Mouse (Mus musculus) kidney, postnatal 10 days (tissue): ENCODE results near the gene Abca12.

Experiments used
- DNase-seq: peaks from one replicate; pipeline ENCODE4 v3.0.0; 2021; ENCODE audit warnings: mixed read lengths

Gene Abca12

DNA sequence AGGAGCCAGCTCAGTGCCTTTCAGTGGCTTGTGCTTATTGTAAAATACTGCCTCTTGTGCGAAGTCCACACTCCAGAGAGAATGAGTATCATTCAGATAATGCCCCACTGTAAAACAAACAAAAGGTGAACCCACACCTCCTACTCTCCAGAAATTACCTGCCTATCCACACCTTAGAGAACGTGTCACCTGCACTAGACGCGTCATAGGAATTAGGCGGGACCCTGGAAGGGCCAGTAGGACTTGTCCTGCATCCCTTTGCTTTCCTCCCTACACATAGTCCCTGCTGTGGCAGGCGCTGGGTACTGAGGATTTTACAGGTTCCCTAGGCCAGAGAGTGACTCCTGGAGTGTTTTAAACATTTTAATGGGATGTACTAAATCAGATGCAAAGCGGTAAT lies at the start of gene Abca12:
Gene Abca12, minus strand, starts transcription at position 101 of the 400 bp plus-strand sequence.
- no peak for DNase-seq

DNA sequence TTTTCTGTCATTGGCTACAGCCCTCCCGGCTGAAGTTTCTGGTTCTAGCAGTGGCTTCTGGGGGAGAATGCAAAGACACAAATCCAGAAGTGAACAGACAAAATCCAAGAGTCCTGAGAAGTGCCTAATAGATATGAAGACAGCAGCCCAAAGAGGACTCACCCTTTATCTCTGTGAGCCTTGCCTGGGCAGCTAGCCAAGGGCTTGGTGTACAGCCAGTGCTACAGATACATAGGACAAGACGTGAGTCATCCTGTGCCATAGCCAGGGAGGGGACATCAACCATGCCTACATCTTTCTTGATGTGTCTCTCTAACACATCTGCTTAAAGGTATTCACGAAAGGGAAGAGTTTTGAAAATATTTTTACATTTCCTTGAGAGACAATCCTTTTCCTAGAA lies 43.3 kb upstream of the Abca12 start:
- DNase-seq: no peak

DNA sequence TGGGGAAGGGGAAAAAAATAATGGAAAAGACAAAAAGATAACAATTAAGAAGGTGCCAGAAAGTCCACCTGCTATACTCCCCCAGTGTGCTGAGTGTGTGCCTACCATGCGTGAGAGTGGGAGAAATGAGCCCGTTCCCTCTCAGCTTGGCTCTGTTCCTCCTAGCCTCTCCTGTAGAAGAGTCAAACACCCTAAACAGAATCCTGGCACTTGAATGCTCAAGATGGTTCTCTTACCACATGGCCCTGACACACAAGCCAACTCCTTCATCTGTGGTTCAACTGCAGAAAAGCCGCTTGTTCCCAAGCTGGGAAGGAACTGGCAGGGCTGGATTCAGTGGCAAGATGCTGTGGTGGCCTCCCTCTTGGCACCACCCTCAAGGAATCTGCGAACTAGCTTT lies 32.7 kb upstream of the Abca12 start:
- DNase-seq: no peak

- no peak for DNase-seq
Observed at GRCm38 (mm10) chr1:71421741-71422333, 7.1 kb upstream of the Abca12 start.

DNA sequence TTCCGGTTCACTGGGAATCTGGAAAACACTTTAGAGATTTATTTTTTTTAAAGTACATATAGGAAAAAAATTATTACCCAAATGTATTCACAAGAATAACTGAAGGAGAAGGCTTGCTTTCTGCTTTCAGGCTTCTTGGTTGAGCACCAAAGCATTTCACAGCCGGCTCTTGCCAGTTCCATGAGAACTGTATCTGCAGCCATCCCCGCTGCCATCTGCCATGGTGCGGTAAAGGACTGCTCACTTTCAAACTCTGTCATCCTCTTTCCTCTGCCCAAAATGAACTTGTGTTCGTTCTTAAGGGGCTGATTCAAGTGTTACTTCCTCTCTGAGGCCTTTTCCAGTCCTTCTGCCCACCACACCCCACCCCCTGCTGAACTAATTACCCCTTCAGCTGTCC lies 3.8 kb upstream of the Abca12 start:
- DNase-seq: no peak

DNA sequence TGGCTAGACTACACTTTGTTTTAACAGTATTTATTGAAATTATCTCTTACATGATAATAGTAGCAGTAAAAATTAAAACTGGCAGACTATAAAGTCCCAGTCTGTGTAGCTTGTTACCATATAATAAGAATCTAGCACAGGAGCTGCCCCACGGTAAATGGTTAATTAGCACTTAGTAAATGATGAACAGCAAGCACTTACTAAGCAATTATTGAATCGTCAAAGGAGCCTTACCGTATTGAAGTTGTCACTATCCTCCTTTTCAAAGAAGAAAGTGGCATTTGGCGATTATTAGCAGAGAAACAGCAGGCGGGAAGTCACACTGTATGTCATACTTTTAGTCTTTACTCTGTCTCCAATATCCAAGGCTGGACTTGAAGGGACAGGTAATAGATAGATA lies 3.2 kb upstream of the Abca12 start:
- no peak for DNase-seq

DNA sequence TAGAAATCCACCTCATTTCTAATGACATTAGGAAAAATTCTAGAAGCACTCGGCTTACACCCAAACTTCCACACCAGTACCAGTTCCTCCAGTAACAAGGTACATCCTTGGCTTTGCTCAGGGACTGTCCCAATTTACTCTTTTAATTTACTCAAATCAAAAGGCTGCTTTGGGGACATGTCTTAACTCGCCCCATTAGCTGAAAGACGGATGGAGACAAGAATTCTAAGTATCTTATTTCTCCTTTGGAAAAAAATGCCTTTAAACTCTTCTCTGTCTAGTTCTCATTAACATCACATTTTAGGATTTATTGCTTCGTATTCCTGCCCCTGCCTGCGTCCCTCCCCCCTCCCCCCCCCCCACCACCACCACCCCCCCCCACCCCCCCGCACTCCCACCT lies 626 bp downstream of the Abca12 start:
- no peak for DNase-seq

DNA sequence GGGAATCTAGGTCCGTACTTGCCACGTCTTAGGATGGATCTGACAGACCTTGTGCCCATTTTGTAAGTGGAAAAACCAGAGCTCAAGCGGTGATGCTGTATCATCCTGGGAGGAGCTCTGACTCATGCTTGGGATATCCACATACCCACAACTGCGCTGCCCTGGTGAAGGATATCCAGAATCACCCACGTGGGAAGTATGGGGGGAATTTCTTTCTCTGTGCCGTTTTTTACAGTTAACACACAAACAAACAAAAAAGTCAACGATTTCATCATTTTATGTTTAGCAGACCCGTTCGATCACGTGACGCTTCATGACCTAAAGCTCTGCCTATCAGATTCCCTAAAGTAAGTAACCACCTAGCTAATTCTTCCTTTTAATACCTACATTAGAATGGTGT lies 1.6 kb downstream of the Abca12 start:
- DNase-seq: no peak

- no peak for DNase-seq
Observed at GRCm38 (mm10) chr1:71407711-71408110, 7.0 kb downstream of the Abca12 start.

DNA sequence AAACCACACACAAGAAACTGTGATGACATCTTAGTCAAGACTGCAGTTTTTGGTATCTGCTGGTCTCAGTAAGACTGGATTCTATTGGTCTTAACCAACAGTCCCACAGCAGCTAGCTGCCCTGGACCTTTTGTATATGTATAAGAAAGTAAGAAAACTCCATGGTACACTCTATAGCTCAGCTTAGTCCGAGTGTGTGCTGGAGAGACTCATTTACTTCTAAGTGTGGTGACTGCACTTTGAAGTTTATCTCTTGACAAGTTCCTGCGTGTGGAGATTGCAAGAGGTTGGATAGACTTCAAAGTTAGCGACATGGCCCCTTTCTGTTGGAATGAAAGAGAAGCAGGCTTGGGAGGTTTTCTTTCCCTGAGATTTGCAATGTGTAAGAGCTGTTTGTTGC lies 17.1 kb downstream of the Abca12 start:
- DNase-seq: no peak

DNA sequence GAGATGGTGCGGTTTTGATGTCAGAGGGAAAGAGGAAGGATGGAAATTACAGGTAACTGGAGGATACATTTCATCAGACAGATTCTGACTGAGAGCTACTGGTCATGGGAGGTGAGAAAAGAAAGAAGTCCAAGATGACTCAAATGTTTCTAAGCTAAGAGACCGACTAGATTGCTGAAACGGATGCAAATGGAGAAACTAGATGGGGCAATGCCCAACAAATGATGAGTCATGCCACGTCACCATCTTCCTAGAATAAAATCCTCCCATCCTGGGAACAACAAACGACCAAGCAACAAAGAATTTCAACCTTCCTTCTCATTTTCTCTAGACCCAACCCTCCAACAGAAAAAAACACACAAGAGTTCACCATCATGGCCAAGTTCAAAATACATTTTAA lies 18.6 kb downstream of the Abca12 start:
- no peak for DNase-seq

GRCm38 (mm10) chr1:71394177-71394576 lies 20.5 kb downstream of the Abca12 start:
- no peak for DNase-seq

GRCm38 (mm10) chr1:71393489-71393888 lies 21.2 kb downstream of the Abca12 start:
- no peak for DNase-seq

- DNase-seq: no peak
Observed at GRCm38 (mm10) chr1:71392463-71392862, 22.2 kb downstream of the Abca12 start.

GRCm38 (mm10) chr1:71386593-71386992 lies 28.1 kb downstream of the Abca12 start:
- DNase-seq: no peak

GRCm38 (mm10) chr1:71384098-71384497 lies 30.6 kb downstream of the Abca12 start:
- DNase-seq: no peak

DNA sequence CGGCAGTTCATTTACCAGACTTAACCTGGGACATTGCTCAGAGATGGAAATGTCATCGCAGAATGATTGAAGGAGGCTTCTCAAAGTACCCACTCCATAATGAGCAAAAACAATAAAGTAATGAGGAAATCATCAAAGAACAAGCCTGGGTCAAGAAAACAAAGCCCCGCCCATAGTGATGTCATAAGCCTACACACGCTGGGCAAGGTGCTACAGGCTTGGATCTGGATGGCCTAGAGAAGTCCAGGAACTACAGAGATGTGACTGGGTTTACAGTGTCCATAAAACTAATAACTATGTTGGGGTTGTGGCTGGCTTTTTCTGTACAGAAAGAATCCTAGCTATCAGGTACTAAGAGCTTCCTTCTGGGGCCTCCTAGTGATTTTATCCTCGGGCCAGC lies 41.6 kb downstream of the Abca12 start:
- DNase-seq: no peak

DNA sequence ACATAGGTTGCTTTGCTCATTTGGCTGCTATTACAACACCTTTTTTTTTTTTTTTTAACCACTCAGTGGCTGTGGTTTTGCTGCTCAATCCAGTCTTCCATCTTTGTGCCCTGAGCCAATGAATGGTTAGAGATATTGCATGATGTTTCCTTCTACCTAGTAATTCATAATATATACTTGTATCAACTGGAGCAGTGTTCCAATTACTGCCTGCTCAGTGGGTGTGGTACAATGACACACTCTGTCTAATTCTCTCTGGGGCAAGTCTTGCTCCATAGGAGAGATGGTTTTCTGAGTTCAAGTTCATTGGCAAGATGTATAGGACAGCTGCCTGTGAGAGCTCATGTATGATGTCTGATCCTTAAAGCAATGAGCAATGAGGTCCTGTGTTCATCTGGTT lies 44.4 kb downstream of the Abca12 start:
- no peak for DNase-seq

GRCm38 (mm10) chr1:71367770-71368169 lies 46.9 kb downstream of the Abca12 start:
- no peak for DNase-seq

DNA sequence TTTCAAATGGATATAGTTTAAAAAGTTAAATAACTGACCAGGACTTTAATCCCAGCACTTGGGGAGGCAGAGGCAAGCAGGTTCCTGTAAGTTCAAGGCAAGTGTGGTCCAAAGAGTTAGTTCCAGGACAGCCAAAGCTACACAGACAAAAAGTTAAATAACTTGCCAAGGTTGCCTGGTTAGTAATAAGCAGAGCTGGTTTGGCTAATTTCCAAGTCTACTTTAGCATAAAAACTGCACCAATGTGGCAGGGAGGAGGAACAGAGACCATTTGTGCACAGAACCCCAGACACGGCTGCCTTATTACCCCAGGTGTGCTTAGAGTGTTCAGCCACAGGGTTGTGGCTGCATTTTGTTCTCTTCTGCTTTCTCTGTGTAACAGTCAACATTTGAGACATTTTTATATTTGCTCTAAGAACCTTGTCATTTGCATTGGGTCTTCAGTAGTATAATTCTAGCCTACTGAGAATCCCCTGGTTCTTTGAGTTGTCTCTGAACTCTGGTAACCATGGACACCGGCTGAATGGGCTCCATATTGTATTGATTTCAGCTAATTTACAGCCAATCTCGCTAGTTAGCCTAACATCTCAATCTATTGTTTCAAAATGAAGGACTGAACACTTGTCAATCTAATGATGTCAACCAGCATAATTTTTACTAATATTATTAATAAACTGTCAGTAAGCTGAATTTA lies 71.7 kb downstream of the Abca12 start:
- DNase-seq: no peak

DNA sequence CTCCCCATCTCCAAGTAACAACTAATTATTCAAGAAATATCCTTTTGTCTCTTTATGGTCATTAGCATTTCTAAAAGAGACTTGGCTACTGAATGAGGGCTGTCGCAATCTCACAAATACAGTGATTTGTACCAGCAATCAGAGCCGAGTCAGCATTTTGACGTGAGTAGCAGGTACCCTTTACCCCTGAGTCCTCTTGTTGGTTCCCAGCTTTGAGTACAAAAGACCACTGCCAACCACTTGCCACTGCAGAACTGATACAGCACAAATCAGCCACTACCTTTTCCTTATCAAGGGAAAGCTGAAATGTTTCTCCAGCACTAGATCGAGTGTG lies 72.5 kb downstream of the Abca12 start:
- no peak for DNase-seq

DNA sequence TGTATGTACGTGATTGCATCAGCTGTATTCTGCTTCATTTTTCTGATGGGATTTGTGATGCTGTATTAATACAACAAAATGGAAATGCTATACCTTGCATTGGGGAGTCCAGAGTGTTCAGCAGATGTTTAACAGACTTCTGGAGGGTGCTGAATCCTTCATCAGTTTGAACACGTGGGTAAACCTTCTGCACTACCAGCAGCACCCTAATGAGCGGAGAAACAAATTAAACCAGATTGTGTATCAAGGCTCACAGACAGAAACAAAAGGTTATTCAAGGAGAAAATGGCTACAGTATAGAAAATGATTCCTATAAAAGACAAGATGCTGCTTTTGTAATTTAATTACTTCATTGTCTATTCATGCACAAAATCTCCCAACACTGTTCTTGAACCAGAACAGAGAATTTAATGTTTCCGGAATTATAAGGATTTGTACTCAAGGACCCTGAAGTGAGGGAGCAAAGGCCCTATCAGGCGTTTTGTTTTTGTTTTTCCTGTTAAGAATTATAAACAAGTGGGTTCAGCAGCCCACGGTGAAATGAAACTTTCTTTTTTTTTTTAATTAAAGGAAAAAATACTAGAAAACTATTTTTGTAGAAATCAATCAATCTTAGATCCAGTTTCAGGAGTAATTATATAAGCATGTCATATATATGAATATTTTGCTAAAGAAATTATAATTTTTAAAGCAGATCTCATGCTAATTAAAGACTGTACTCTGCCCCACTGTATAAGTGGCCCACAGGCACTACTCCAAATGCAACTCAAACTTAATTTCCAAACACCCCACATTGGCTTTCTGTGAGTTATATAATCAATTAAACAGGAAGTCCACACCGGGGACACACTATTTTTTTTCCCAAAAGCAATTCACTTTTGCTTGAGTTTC lies 73.1 kb downstream of the Abca12 start:
- no peak for DNase-seq

GRCm38 (mm10) chr1:71338548-71339340 lies 76.0 kb downstream of the Abca12 start:
- DNase-seq: no peak
